Mouse (Mus musculus) embryo, embryonic 9.5 days (tissue): ENCODE measurements at regions not wholly inside any gene's neighbourhood (a gene's known extent, or its start where the extent isn't known, plus 50 kb on each side); places are given as distances from the start of the nearest gene placed in this dataset.

ENCODE experiments used
- DNase-seq: peaks from one replicate; pipeline ENCODE4 v3.0.0-alpha.2; 2017; ENCODE audit errors: extremely low spot score

DNA sequence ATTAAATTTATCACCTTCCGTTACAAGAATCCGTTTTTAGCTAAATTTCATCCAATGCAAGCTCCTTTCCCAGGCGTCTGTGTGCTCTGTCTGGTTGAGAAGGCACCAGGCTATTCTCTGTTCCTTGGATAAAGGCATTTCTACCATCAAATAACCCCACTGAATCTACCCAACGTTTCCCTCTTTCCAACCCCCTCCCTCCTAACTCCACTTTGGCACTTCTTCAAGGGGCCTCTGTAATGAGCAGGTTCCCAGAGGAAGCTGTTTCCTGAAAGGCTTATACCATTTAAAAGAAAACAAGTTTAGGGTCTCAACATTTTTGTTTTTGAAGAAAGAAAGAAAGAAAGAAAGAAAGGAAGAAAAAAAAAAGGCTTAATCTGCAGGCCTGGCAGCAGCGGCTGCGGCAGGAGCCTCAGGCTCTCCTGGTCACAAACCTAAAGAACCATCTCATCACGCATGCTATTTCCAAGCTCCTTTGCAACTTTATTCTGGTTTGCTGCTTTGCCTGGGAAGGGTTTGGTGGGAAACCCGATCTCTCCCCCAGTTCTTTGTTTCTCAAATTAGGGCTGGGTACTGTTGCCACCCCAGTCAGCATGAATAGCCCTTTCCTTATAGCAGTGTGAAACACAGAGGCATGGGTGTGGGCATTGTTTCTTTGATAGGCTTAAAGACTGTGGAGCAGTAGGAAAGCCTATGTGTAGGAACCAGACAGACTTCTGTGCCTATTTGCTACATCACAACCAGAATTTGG, 160.5 kb upstream of the Tnc start:
- no peak for DNase-seq

DNA sequence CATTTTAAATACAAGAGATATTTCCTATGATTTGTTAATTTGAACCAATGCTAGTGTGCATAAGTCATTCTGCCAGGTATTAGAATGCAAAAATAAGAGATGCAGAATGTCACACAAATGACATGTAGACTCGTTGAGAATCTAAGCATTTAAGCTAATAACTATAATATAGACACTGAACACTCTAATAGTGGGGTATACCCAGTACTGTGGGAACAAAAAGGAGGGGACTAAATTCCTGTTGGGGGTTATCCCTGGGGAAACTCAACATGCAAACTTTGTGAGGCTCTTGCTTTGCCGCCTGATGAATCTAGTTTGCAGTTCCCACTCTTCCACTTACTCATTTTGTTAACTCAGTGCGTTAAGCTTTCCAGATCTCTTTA, 154.0 kb upstream of the Tnc start:
- no peak for DNase-seq

- DNase-seq, result no peak
Measured at GRCm38 (mm10) chr4:64200151-64200807, 153.5 kb upstream of the Tnc start.

- no peak for DNase-seq
Measured at GRCm38 (mm10) chr4:64184986-64185385, 138.2 kb upstream of the Tnc start.

DNA sequence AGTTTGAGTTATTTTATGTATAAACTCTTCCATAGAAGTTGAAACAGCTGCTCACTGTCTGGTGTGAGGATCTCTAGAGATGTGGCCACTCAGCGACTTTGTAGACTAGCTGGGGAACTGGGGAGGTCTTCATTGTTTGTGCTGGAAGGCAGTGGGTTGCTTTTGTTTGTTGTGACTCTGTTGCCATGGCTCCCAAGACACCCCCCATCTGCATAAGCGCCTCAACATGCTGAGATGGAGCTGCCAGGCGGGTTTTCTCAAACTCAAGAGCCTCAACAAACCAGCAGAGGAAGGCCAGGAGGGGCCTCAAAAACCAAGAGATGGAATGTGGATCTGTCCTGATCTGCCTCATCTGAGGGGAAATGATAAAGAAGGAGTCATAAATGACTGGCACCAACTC, 129.1 kb upstream of the Tnc start:
- DNase-seq, result no peak

DNA sequence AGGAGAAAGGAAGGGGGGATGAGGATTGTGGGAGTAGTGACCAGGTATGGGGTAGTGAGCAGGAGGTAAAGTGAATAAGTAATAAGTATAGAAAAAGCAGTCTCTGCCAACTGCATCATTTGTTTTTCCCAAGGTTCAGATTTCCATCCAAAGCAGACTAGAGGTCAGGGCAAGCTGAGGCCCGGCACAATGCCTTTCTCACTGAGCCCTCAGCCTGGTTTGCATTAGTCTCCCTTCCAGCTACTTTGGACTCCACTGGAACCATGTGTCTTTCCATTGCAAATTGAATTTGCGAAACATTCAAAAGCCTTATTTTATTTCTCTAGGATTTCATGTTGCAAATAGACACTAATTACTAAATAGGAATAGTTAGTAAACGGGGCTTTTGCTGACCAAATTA, 124.7 kb upstream of the Tnc start:
- no peak for DNase-seq

- DNase-seq, result no peak
Measured at GRCm38 (mm10) chr4:64148989-64149463, 102.2 kb upstream of the Tnc start.

- DNase-seq, result no peak
Measured at GRCm38 (mm10) chr4:64145924-64146323, 99.1 kb upstream of the Tnc start.

- no peak for DNase-seq
Measured at GRCm38 (mm10) chr4:64142963-64143362, 96.1 kb upstream of the Tnc start.

DNA sequence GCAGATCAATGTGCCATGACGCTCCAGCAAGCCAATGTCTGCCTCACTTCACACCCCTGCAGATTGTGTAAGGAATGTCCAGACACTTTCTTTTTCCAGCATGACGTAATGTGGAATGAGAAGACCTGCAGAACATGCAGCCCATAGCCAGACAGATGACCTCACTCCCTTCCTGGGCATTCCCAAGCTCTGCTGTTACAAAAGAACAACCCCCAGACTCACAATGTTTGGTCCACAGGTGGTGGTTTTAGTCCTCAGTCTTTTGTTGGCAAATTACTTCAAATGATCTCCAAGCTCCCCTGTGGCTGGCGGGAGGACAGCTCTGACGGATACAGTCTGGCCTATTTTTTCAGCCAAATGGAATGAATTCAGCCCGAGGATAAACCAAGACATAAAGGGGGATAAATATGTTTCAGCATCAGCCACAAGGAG, 95.6 kb upstream of the Tnc start:
- DNase-seq, result no peak

DNA sequence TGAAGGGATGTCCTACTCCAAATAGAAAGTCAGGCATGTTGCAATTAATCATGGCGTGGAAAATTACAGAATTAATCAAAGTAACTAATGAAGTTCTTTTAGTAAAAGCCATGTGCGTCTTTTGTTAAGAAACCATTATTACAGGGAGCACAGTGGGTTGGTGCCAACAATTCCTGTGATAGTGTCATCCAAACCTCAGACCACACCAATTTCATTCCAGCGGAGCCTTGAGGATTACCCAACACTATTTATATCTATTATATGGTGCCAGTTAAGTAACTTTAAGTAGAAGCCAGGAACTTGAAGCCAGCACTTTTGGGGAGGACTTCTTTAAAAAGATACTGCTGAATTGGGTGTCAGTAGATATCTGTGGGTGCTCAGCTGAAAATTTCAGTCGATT, 93.0 kb upstream of the Tnc start:
- no peak for DNase-seq

GRCm38 (mm10) chr4:64135036-64135435, 88.2 kb upstream of the Tnc start:
- DNase-seq, result no peak

- DNase-seq, result no peak
Measured at GRCm38 (mm10) chr4:64129290-64129689, 82.5 kb upstream of the Tnc start.

DNA sequence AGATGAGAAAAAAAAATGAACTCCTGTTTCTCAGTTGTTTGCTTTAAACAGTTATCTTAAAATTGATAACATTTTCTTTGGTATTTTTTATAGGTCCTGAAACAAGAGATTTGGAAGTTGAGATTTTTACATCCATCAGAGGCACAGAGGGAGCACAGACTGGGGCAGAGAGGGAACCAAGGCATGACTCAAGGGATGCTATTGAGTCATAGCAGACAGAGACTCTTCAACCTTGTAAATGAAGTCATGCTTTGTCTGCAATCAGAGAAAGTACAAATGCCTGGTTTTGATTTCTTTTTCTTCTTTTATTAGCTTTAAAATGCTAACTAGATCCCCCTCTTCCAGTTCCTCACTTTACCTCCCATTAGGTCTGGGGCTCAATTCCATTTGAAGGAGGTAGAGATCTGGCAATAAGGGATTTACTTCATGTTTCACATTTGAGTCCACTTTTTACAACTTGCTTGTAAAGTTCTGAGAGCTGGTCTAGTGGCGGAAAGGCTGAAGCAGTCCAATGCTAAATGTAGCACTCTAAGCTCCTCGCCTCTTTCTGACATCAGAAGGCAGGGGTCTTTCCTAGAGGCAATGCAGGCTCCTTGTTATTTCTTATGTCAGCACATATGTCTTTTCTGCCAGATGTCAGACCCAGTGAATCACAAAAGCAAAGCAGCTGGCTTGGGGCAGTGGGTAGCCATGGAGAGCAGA, 77.7 kb upstream of the Tnc start:
- DNase-seq, result no peak

GRCm38 (mm10) chr4:64123675-64124074, 76.9 kb upstream of the Tnc start:
- no peak for DNase-seq

DNA sequence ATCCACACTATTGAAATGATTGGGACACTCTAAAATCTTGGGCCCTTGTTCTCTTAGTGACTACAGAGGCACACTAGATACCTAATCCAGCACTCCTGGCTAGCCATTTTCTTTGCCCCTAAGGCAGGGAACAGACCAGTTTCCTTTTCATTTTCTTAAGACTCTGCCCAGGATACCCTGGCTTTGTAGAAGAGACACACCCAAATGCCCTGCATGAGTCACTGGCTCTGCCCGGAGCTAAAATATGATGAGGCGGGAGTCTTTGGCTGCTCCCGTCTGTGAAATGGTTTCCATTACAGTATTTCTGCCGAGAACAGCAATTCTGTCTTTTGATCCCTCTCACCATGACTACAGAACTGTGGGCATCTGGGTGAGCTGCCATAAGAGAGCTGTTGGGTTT, 51.4 kb upstream of the Tnc start:
- DNase-seq, result no peak
